12 mouse cellular contexts compared by ENCODE assay signal in the genomic region with DNA sequence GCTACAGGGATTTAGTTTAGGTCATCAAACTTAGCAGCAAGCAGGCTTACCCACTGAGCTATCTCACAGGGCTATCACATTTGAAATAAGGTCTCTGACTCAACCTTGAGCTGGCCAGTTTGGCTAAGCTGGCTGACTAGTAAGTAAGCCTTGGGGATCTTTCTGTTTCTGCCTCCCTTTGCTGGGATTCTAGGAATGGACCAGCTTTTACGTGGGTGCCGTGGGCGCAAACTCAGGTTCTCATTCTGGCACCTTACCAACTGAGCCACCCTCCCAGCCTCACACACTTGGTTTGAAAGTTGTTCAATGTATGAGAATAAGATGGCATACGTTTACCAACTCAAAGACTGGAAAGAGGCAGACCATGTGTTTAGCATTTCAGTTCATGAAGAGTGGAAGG.
"Had no signal": no experiment of that assay in that cellular context is flagged by ENCODE, and none has a peak within 500 bp of the region (broad histone marks: within the 10 kb centered on the region; RNA-seq: fewer than 3 reads in every experiment).

No protein-coding gene starts in this region.

- DNase-seq: lung, adult 18-20 months; lung, embryonic 14.5 days; lung, postnatal 10 days; lung, postnatal 4 days; midbrain, embryonic 14.5 days; retina, postnatal 1 day; right cerebral cortex, postnatal 4 days; spleen, adult 18-20 months; thymus, adult 18-20 months; thymus, postnatal 14 days; thymus, postnatal 36 days had no signal

- ATAC-seq: midbrain, embryonic 16.5 days had no signal
